Mouse (Mus musculus): ENCODE data around the gene Daam2. TPM values are rescaled to one million over a fixed set of nuclear protein-coding genes. Genes with fewer than 3 reads are reported as not detected.
A peak's percentile ranks its signal among the peaks of the same experiment; 100 is the strongest.

The Daam2 gene
- polyA plus RNA-seq, 1 experiment from 2014 or later, result 6.6 TPM

DNA sequence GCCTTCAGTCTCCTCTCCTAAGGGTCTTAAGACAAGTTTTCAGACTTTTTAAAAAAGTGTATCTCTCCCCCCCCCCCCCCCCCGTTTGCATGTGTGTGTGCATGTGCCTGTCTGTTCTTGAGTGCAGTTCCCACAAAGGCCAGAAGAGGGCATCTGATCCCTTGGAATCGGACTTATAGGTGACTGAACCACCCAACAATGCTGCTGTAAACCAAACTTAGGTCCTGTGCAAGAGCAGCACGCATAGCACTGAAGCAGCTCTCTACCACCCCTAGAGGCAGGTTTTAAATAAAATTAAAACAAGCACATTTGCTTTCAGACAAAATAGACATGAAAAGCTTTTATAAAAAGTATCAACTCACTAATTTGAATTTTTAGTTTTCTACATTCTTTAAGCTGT lies 33.9 kb downstream of the Daam2 start:
- H3K4me3 ChIP-seq (ENCODE audit: low read depth, low read length), result no peak overlapping the region
- H3K4me1 ChIP-seq (ENCODE audit: insufficient read depth, low read depth, low read length), result peaks cover 13% of the 10 kb centered on the region; the same call in 1 of the 2 replicates
- TF ChIP-seq CTCF (IDR thresholded peaks at IDR 0.05) (peak; percentile 80), EP300 (IDR thresholded peaks at IDR 0.05) (no peak)
- no peak overlapping the region for H3K27ac ChIP-seq (ENCODE audit: low read length)
- H3K36me3 ChIP-seq (ENCODE audit: insufficient read depth, low read length), result no peaks in the 10 kb centered on the region
- ATAC-seq (peak; percentile 51), DNase-seq (ENCODE audit: low spot score) (peak; percentile 78)
- H3K9me3 ChIP-seq (ENCODE audit: low read length), result no peaks in the 10 kb centered on the region
- no peak overlapping the region for H3K4me2 ChIP-seq (replicated peaks; ENCODE audit: low read depth, low read length)
- H3K9ac ChIP-seq (replicated peaks; ENCODE audit: low read depth), result no peak overlapping the region
- H3K27me3 ChIP-seq (replicated peaks; ENCODE audit: insufficient read depth, low read length), result no peaks in the 10 kb centered on the region
- WGBS, result 23% methylated on average over 3 of the region's 3 CpGs

DNA sequence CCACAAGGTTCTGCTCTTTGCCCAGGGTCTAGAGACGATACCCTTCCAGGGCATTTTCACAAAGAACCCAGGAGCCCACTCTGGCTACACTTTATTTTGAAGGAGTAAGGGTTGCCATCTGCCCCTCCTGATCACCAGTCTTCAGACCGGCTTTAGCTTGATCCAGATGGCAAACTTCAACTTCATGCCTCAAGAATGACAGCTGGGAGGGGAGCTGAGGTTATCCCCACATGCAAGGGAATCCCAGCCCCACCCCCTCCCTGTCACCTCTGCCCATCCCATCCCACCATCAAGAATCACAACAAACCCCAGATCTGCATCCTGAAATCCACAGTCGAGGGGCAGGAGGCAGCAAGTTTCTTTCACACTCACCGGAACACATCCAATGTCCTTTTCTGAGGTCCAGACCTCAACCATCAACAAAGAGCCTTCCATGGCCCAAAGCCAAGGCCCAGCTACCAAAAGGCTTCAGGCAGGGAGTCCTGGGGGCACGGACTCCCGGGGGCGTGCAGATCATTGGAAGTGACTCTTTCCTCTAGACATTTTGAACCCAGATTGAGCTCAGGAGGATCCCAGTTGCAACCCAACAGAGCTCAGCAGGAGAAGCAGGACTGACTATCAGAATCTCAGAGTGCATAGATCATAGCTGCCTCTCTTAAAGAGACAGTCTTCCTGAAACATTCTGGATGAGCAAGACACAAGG lies 35.5 kb downstream of the Daam2 start:
- DNase-seq (ENCODE audit: low spot score) (no peak), ATAC-seq (peak; percentile 31; the same call in 1 of the 2 replicates)
- Histone ChIP-seq H3K27ac (ENCODE audit: low read length) (no peak overlapping the region), H3K4me1 (ENCODE audit: insufficient read depth, low read depth, low read length) (peaks cover 3% of the 10 kb centered on the region; the same call in 1 of the 2 replicates), H3K4me3 (ENCODE audit: low read depth, low read length) (no peak overlapping the region), H3K27me3 (replicated peaks; ENCODE audit: insufficient read depth, low read length) (no peaks in the 10 kb centered on the region), H3K9ac (replicated peaks; ENCODE audit: low read depth) (no peak overlapping the region), H3K4me2 (replicated peaks; ENCODE audit: low read depth, low read length) (no peak overlapping the region), H3K9me3 (ENCODE audit: low read length) (no peaks in the 10 kb centered on the region), H3K36me3 (ENCODE audit: insufficient read depth, low read length) (no peaks in the 10 kb centered on the region)
- TF ChIP-seq EP300 (IDR thresholded peaks at IDR 0.05) (no peak), CTCF (IDR thresholded peaks at IDR 0.05) (no peak)
- WGBS, result 47% methylated on average over 7 of the region's 7 CpGs

DNA sequence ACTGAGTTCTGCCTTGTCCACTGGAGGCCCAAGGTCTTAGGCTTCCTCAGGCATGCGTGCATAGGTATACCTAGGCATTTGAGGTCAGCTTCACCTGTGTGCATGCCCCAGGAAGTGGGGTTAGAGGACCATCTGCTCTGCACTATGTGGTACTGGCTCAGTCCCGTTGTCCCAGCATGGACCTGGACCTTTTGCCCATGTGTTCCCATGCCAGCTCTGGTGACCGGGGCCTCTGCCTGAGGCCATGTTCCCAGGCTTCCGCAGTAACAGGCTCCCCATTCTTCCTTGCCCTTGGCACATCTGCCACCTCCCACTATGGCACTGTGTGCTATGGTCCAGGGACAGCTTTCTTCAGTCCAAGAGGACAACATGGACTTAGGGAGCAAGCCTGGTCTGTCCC lies 36.1 kb downstream of the Daam2 start:
- Histone ChIP-seq H3K27me3 (replicated peaks; ENCODE audit: insufficient read depth, low read length) (no peaks in the 10 kb centered on the region), H3K9me3 (ENCODE audit: low read length) (no peaks in the 10 kb centered on the region), H3K36me3 (ENCODE audit: insufficient read depth, low read length) (no peaks in the 10 kb centered on the region), H3K9ac (replicated peaks; ENCODE audit: low read depth) (no peak overlapping the region), H3K4me1 (ENCODE audit: insufficient read depth, low read depth, low read length) (no peaks in the 10 kb centered on the region), H3K4me2 (replicated peaks; ENCODE audit: low read depth, low read length) (no peak overlapping the region), H3K4me3 (ENCODE audit: low read depth, low read length) (no peak overlapping the region), H3K27ac (ENCODE audit: low read length) (no peak overlapping the region)
- TF ChIP-seq EP300 (IDR thresholded peaks at IDR 0.05) (no peak), CTCF (IDR thresholded peaks at IDR 0.05) (no peak)
- WGBS, result 84% methylated on average over 4 of the region's 4 CpGs
- ATAC-seq, result no peak
- DNase-seq (ENCODE audit: low spot score), result no peak

DNA sequence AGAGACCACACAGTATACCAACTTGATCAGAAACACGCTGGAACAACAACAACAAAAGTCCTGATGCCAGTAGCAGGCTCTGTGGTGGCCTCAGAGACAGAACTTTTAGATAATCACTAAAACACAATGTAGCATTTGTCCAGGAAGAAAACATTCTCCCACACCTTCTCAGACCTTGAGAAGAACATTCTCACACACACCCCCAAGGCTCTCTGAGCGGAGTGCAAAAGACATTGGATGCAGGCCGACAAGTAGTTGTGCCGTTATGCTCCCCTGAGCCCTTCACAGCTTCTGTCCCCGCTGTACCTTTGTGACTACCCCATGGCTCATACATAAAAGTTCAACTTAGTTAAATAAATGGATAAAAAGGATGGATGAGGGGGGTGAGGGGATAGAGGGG lies 37.6 kb downstream of the Daam2 start:
- no peaks in the 10 kb centered on the region for H3K9me3 ChIP-seq (ENCODE audit: low read length)
- H3K36me3 ChIP-seq (ENCODE audit: insufficient read depth, low read length), result no peaks in the 10 kb centered on the region
- H3K4me1 ChIP-seq (ENCODE audit: insufficient read depth, low read depth, low read length), result no peaks in the 10 kb centered on the region
- no peak overlapping the region for H3K27ac ChIP-seq (ENCODE audit: low read length)
- no peak for DNase-seq (ENCODE audit: low spot score)
- 86% methylated on average over 5 of the region's 5 CpGs for WGBS
- ATAC-seq, result no peak
- no peaks in the 10 kb centered on the region for H3K27me3 ChIP-seq (replicated peaks; ENCODE audit: insufficient read depth, low read length)
- H3K9ac ChIP-seq (replicated peaks; ENCODE audit: low read depth), result no peak overlapping the region
- H3K4me3 ChIP-seq (ENCODE audit: low read depth, low read length), result no peak overlapping the region
- H3K4me2 ChIP-seq (replicated peaks; ENCODE audit: low read depth, low read length), result no peak overlapping the region
- no peak for TF ChIP-seq EP300 (IDR thresholded peaks at IDR 0.05)
- no peak for TF ChIP-seq CTCF (IDR thresholded peaks at IDR 0.05)

DNA sequence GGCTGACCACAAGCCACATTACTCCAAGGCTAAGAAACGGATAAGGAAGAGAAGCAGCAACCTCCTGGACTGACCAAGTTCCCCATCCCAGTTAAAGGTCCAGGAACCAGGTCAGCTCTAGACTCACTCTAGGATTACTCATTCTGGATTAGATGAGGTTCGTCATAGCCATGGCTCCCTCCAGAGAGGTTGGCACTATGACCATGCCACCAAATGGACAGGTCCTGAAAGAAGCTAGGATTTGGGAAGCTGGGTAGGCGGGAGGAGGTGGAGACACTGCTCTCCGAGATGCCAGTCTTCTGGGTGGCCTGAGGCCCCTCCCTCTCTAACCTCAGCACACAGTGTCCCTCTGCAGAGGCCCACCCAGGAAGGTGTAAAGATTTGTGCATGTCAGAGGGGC lies 38.2 kb downstream of the Daam2 start:
- H3K9ac ChIP-seq (replicated peaks; ENCODE audit: low read depth), result no peak overlapping the region
- H3K27me3 ChIP-seq (replicated peaks; ENCODE audit: insufficient read depth, low read length), result no peaks in the 10 kb centered on the region
- no peaks in the 10 kb centered on the region for H3K36me3 ChIP-seq (ENCODE audit: insufficient read depth, low read length)
- H3K9me3 ChIP-seq (ENCODE audit: low read length), result no peaks in the 10 kb centered on the region
- H3K27ac ChIP-seq (ENCODE audit: low read length), result no peak overlapping the region
- no peak for TF ChIP-seq EP300 (IDR thresholded peaks at IDR 0.05)
- no peak for TF ChIP-seq CTCF (IDR thresholded peaks at IDR 0.05)
- 78% methylated on average over 4 of the region's 4 CpGs for WGBS
- no peak for ATAC-seq
- no peak overlapping the region for H3K4me2 ChIP-seq (replicated peaks; ENCODE audit: low read depth, low read length)
- DNase-seq (ENCODE audit: low spot score), result no peak
- H3K4me1 ChIP-seq (ENCODE audit: insufficient read depth, low read depth, low read length), result no peaks in the 10 kb centered on the region
- no peak overlapping the region for H3K4me3 ChIP-seq (ENCODE audit: low read depth, low read length)

DNA sequence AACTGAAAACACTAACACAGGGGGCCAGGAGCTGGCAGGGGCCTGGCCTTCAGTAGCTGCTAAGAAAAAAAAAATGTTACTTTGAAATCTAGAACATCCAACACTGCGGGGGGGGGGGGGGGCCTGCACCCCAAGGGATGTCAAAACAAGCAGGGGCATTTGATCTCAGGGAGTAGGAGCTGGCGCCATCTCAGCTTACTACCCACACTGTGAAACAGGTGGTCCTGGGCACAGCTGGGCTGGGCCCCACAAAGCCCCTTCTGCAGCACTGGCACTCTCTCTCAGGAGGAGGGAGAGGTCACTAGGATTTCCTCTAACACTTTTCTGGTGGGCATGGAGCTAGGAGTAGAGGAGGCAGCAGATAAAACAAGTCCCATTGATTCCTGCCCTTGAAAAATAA lies 39.6 kb downstream of the Daam2 start:
- Histone ChIP-seq H3K36me3 (ENCODE audit: insufficient read depth, low read length) (no peaks in the 10 kb centered on the region), H3K27me3 (replicated peaks; ENCODE audit: insufficient read depth, low read length) (no peaks in the 10 kb centered on the region), H3K4me2 (replicated peaks; ENCODE audit: low read depth, low read length) (no peak overlapping the region), H3K9me3 (ENCODE audit: low read length) (no peaks in the 10 kb centered on the region), H3K4me3 (ENCODE audit: low read depth, low read length) (no peak overlapping the region), H3K9ac (replicated peaks; ENCODE audit: low read depth) (no peak overlapping the region), H3K27ac (ENCODE audit: low read length) (no peak overlapping the region), H3K4me1 (ENCODE audit: insufficient read depth, low read depth, low read length) (no peaks in the 10 kb centered on the region)
- DNase-seq (ENCODE audit: low spot score), result no peak
- TF ChIP-seq EP300 (IDR thresholded peaks at IDR 0.05) (no peak), CTCF (IDR thresholded peaks at IDR 0.05) (no peak)
- ATAC-seq, result no peak
- WGBS, result 47% methylated on average over 2 of the region's 2 CpGs
